Mouse (Mus musculus) cerebellum, adult 2 months (tissue): Measurements from ENCODE around the gene Nanos1. TPM values are rescaled to one million over a fixed set of nuclear protein-coding genes. Genes with fewer than 3 reads are reported as not detected.

ENCODE experiments used
- DNase-seq, 2 experiments: peaks; one replicate each; pipeline ENCODE4 v3.0.0; 2021
- H3K27ac ChIP-seq: fragments of 200-500 bp; 2 replicates; pipeline ENCODE4 v1.5.1; 2012; ENCODE audit warnings: low read length, control low read depth, inconsistent platforms; ENCODE audit not compliant: insufficient read depth
- H3K27me3 ChIP-seq: fragments of 200-500 bp; 2 replicates; pipeline ENCODE4 v1.6.1; 2012; ENCODE audit warnings: inconsistent platforms, mild to moderate bottlenecking, low read length, moderate library complexity; ENCODE audit not compliant: control insufficient read depth, insufficient read depth
- H3K4me1 ChIP-seq: fragments of 200-500 bp; 2 replicates; pipeline ENCODE4 v1.6.1; 2011; ENCODE audit warnings: low read length; ENCODE audit not compliant: control insufficient read depth, insufficient read depth
- H3K4me3 ChIP-seq: fragments of 200-500 bp; replicated peaks from 2 replicates; pipeline ENCODE3; 2011; ENCODE audit warnings: mild to moderate bottlenecking, low read depth, low read length, control low read depth; ENCODE audit not compliant: insufficient read depth
- CTCF ChIP-seq: fragments of 200-500 bp; IDR thresholded peaks from 2 replicates; pipeline ENCODE4 v1.5.1; 2011; ENCODE audit warnings: low read depth, mild to moderate bottlenecking, control low read depth, low read length, moderate library complexity, borderline replicate concordance; ENCODE audit not compliant: insufficient read depth
- POLR2A ChIP-seq: fragments of 200-500 bp; IDR thresholded peaks from 2 replicates; pipeline ENCODE4 v1.6.1; 2011; ENCODE audit warnings: low read length, control low read depth, borderline replicate concordance; ENCODE audit not compliant: insufficient read depth
- WGBS: fragments of 180-500 bp; shearing (Covaris S2); methylation state at CpG from one replicate; pipeline ENCODE4 v1.1.7; 2018; 5-methylcytosine and 5-hydroxymethylcytosine counted together
- polyA plus RNA-seq: library from polyadenylated mRNA; depleted of rRNA; stranded (reverse); fragments of >200 nt; gene quantifications from 2 replicates; pipeline ENCODE4 v1.2.3, GENCODE M21; 2012

Gene Nanos1
- polyA plus RNA-seq, 1 experiment: 11.4 TPM

- H3K4me3 ChIP-seq: no peak overlapping the region
- H3K27ac ChIP-seq: no peak overlapping the region
- no peaks in the 10 kb centered on the region for H3K27me3 ChIP-seq
- no peak for TF ChIP-seq POLR2A
- TF ChIP-seq CTCF: no peak
- 89% methylated on average over 1 of the region's 1 CpGs for WGBS
- no peak for DNase-seq
- no peaks in the 10 kb centered on the region for H3K4me1 ChIP-seq
These were observed 23.8 kb upstream of the Nanos1 start for GRCm38 (mm10) chr19:60731966-60732365.

GRCm38 (mm10) chr19:60740560-60740959, 15.2 kb upstream of the Nanos1 start:
- H3K4me1 ChIP-seq: no peaks in the 10 kb centered on the region
- no peak for DNase-seq
- no peak overlapping the region for H3K27ac ChIP-seq
- H3K4me3 ChIP-seq: no peak overlapping the region
- whole genome bisulfite sequencing: 51% methylated on average over 1 of the region's 1 CpGs
- H3K27me3 ChIP-seq: no peaks in the 10 kb centered on the region; the same call in 1 of the 2 replicates
- TF ChIP-seq CTCF (no peak), POLR2A (no peak)

GRCm38 (mm10) chr19:60743767-60744547, 11.8 kb upstream of the Nanos1 start:
- no peaks in the 10 kb centered on the region for H3K4me1 ChIP-seq
- H3K27ac ChIP-seq: no peak overlapping the region
- no peak for DNase-seq
- WGBS: 73% methylated on average over 5 of the region's 5 CpGs
- H3K27me3 ChIP-seq: no peaks in the 10 kb centered on the region; the same call in 1 of the 2 replicates
- TF ChIP-seq CTCF (no peak), POLR2A (no peak)
- H3K4me3 ChIP-seq: no peak overlapping the region

GRCm38 (mm10) chr19:60747801-60748200, 8.0 kb upstream of the Nanos1 start:
- WGBS: 92% methylated on average over 1 of the region's 1 CpGs
- TF ChIP-seq CTCF (no peak), POLR2A (no peak)
- H3K27me3 ChIP-seq: no peaks in the 10 kb centered on the region
- no peak for DNase-seq
- H3K27ac ChIP-seq: no peak overlapping the region
- no peaks in the 10 kb centered on the region for H3K4me1 ChIP-seq
- H3K4me3 ChIP-seq: no peak overlapping the region

- Histone ChIP-seq H3K4me3 (peak overlapping the region; percentile 75), H3K4me1 (peaks cover 3% of the 10 kb centered on the region; the same call in 1 of the 2 replicates), H3K27me3 (no peaks in the 10 kb centered on the region), H3K27ac (peak overlapping the region; percentile 79)
- under 1% methylated on average over 115 of the region's 115 CpGs for WGBS
- peak; percentile 68 to 71 for DNase-seq
- TF ChIP-seq CTCF (no peak), POLR2A (no peak)
These were observed 658 bp downstream of the Nanos1 start for GRCm38 (mm10) chr19:60756192-60757098.

GRCm38 (mm10) chr19:60757099-60757785, 1.5 kb downstream of the Nanos1 start:
- Histone ChIP-seq H3K27me3 (no peaks in the 10 kb centered on the region), H3K4me1 (peaks cover 3% of the 10 kb centered on the region; the same call in 1 of the 2 replicates), H3K4me3 (peak overlapping the region; percentile 75), H3K27ac (0 out of 2 replicates have a peak overlapping the region, but pooled peaks have one; percentile 79)
- WGBS: 3% methylated on average over 25 of the region's 25 CpGs
- TF ChIP-seq CTCF: no peak
- no peak for TF ChIP-seq POLR2A
- no peak for DNase-seq

GRCm38 (mm10) chr19:60758896-60759835, 3.4 kb downstream of the Nanos1 start:
- Histone ChIP-seq H3K27ac (no peak overlapping the region), H3K27me3 (no peaks in the 10 kb centered on the region), H3K4me3 (no peak overlapping the region), H3K4me1 (peaks cover 3% of the 10 kb centered on the region; the same call in 1 of the 2 replicates)
- DNase-seq: no peak
- 77% methylated on average over 4 of the region's 4 CpGs for WGBS
- no peak for TF ChIP-seq CTCF
- no peak for TF ChIP-seq POLR2A
